ENCODE assay signal across 23 mouse cellular contexts in the genomic region with DNA sequence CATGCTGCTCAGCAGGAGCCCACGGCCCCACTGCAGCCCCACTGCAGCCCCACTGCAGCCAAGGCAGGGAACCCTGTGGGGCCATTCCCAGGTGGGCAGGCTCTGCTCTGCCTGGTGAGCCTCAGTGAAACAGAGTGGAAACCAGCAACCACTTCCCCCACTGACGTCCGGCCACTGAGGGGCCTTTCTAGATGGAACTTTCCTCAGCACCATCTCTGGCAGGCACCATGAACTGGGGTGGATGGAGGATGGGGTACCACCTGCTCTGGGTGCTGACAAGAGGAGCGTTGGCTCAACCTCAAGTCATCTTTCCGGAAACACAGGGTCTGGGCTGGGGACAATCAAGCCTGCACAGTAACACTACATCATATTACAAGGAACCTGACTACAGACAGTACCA.
DNase-seq lines count a peak whose midpoint lies in the region; ATAC-seq and TF ChIP-seq lines count a peak whose summit lies in the region.
"Had no signal": no experiment of that assay in that cellular context is flagged by ENCODE, and none has a peak within 500 bp of the region (broad histone marks: within the 10 kb centered on the region; RNA-seq: fewer than 3 reads in every experiment).

No protein-coding gene starts in this region.

- no peak overlapping the region for H3K27ac ChIP-seq in CH12.LX (ENCODE audit: insufficient read depth, low read depth)

- DNase-seq in thymus, postnatal 0 days (ENCODE audit: low spot score): peak; percentile 57
- no peak for DNase-seq in thymus, postnatal 36 days
- DNase-seq in CH12.LX (ENCODE audit: extremely low read depth) (peak; percentile 71), MN1 (ENCODE audit: low spot score) (no peak)
- DNase-seq in splenic B cell, adult 2 months (ENCODE audit: low read depth, low spot score): peak; percentile 42
- no peak for DNase-seq in ovary, postnatal 36 days (ENCODE audit: low spot score)
- DNase-seq: adrenal gland, adult 2 months; adrenal gland, adult 8-10 months; adrenal gland, postnatal 10 days; adrenal gland, postnatal 14 days; adrenal gland, postnatal 25 days; adrenal gland, postnatal 36 days; B cell, adult 2 months; cerebellum, adult 11 months; cerebellum, adult 11-12 months; cerebellum, adult 18-20 months; cerebellum, adult 2 months; cerebellum, adult 8-10 months had no signal

- H3K27me3 ChIP-seq in CH12.LX (replicated peaks): no peaks in the 10 kb centered on the region
- no peaks in the 10 kb centered on the region for H3K27me3 ChIP-seq in splenic B cell, adult 2 months (ENCODE audit: control insufficient read depth, insufficient read depth, low read length, poor library complexity, severe bottlenecking)
- H3K27me3 ChIP-seq: Patski had no signal

- H3K4me3 ChIP-seq in CH12.LX (replicated peaks in 1 of 3; ENCODE audit: low read depth in 2 of 3, low read length in 2 of 3, poor library complexity in 1 of 3): no peak overlapping the region

- dilution Hi-C loops in CH12.LX (cut with MboI; ENCODE audit: extremely low pct_ligation_motif_present, extremely low pct_unique_long_range_greater_than_20kb, low sequenced_read_pairs): no loop called here

- TF ChIP-seq CTCF in CH12.LX (conservative IDR thresholded peaks at IDR 0.05 in 1 of 2, IDR thresholded peaks at IDR 0.05 in 1 of 2; ENCODE audit: low read depth in 2 of 2, low read length in 2 of 2): no peak

- no peak overlapping the region for H3K9ac ChIP-seq in CH12.LX (ENCODE audit: insufficient read depth, low read depth)

- TF ChIP-seq EP300 in CH12.LX (IDR thresholded peaks at IDR 0.05; ENCODE audit: low read length): peak; percentile 70; the same call in 1 of the 2 replicates

- no peaks in the 10 kb centered on the region for H3K79me2 ChIP-seq in CH12.LX (replicated peaks; ENCODE audit: control insufficient read depth, extremely low read depth, insufficient read depth, poor library complexity, severe bottlenecking)

- H3K4me2 ChIP-seq in CH12.LX (ENCODE audit: insufficient read depth, low read depth, poor library complexity, severe bottlenecking): no peak overlapping the region

- peaks cover 6 to 52% of the 10 kb centered on the region in 2 experiments for H3K36me3 ChIP-seq in CH12.LX (replicated peaks in 1 of 2; ENCODE audit: control insufficient read depth in 1 of 2, insufficient read depth in 1 of 2, low read length in 1 of 2)
- peaks cover under 1% of the 10 kb centered on the region for H3K36me3 ChIP-seq in splenic B cell, adult 2 months (ENCODE audit: control insufficient read depth, insufficient read depth, low read length, poor library complexity, severe bottlenecking)

- H3K9me3 ChIP-seq in CH12.LX (replicated peaks; ENCODE audit: low read length): no peaks in the 10 kb centered on the region
- H3K9me3 ChIP-seq: G1E had no signal

- in situ Hi-C loops in CH12.LX (cut with MboI; ENCODE audit: low pct_ligation_motif_present, low pct_unique_long_range_greater_than_20kb, low sequenced_read_pairs): loop anchor here (25.0 kb wide), 1 partner anchor 461 kb away; no protein-coding TSS in a partner anchor

- ATAC-seq in megakaryocyte, adult 5-6 weeks (ENCODE audit: poor library complexity, severe bottlenecking): 0 out of 2 replicates have a peak, but pooled peaks have one; percentile 21
- ATAC-seq in CD4-positive, CD25-positive, alpha-beta regulatory T cell, adult 4 months: no peak
- ATAC-seq: activated CD4-positive, CD25-positive, alpha-beta regulatory T cell, adult 4 months; Patski had no signal

- TF ChIP-seq POLR2A in CH12.LX (IDR thresholded peaks at IDR 0.05; ENCODE audit: low read depth, low read length): no peak

- H3K4me1 ChIP-seq in CH12.LX (ENCODE audit: control insufficient read depth in 1 of 2, insufficient read depth in 2 of 2): peaks cover 9 to 35% of the 10 kb centered on the region in 2 experiments

- TF ChIP-seq RAD21 in CH12.LX (IDR thresholded peaks at IDR 0.05; ENCODE audit: low read depth, low read length): no peak

TF ChIP-seq in CH12.LX, 34 proteins besides CTCF, POLR2A, EP300 and RAD21:
- TF ChIP-seq NRF1 (IDR thresholded peaks at IDR 0.05; ENCODE audit: low read depth, low read length) (no peak), TCF12 (IDR thresholded peaks at IDR 0.05; ENCODE audit: low read depth, low read length) (peak; percentile 72; the same call in 1 of the 2 replicates), ETS1 (conservative IDR thresholded peaks at IDR 0.05; ENCODE audit: low read depth, low read length) (peak; percentile 41; the same call in 1 of the 2 replicates), E2F4 (IDR thresholded peaks at IDR 0.05; ENCODE audit: insufficient replicate concordance, low read depth, low read length) (no peak), ZNF384 (IDR thresholded peaks at IDR 0.05; ENCODE audit: low read depth, low read length) (no peak), UBTF (IDR thresholded peaks at IDR 0.05; ENCODE audit: low read depth, low read length) (no peak), BHLHE40 (IDR thresholded peaks at IDR 0.05; ENCODE audit: low read depth, low read length) (peak; percentile 44; the same call in 1 of the 2 replicates)

Comparison
In these comparisons a context has a peak if more than half of its experiments do, and no peak if none do; other contexts are left out.
1. DNase-seq: peak in thymus, postnatal 0 days (single experiment), CH12.LX (single experiment) and splenic B cell, adult 2 months (single experiment); none in thymus, postnatal 36 days (0 of 2), MN1 (single experiment) and ovary, postnatal 36 days (single experiment).